Mouse (Mus musculus): ENCODE results near the gene Smg5. TPM values are rescaled to one million over a fixed set of nuclear protein-coding genes. Genes with fewer than 3 reads are reported as not detected.
A peak's percentile ranks its signal among the peaks of the same experiment; 100 is the strongest.

Smg5 gene
- polyA plus RNA-seq, 1 experiment from 2014 or later = 48.6 TPM

DNA sequence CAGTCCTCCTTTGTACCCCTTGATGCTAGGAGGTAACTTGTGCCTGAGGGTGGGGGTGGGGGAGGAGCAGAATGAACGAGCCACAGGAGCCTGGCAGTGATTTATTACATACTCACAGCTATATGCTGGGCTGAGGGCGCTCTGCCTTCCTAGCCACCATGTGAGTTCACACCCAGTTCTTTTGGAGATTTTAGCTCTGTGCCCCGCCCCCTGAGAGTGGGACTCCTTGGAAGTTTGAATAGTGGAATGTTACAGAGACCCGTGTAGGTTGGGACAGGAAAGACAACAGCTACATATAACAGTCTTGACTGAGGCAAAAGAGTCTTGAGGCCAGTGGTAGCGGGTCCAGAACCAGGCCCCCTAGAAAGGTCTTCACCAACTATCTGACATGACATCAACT, 7.1 kb upstream of the Smg5 start:
- Histone ChIP-seq H3K4me3 (replicated peaks) (no peak overlapping the region), H3K9ac (no peak overlapping the region), H3K4me2 (replicated peaks) (no peak overlapping the region), H3K27ac (replicated peaks) (no peak overlapping the region), H3K36me3 (peaks cover 22% of the 10 kb centered on the region), H3K4me1 (peaks cover 13% of the 10 kb centered on the region), H3K9me3 (replicated peaks) (no peaks in the 10 kb centered on the region), H3K27me3 (no peaks in the 10 kb centered on the region)
- no peak for ATAC-seq (ENCODE audit: insufficient number of reproducible peaks, low FRiP score, low TSS enrichment, low read depth)
- 80% methylated on average over 5 of the region's 5 CpGs for WGBS

- Histone ChIP-seq H3K4me1 (peaks cover 15% of the 10 kb centered on the region), H3K36me3 (peaks cover 22% of the 10 kb centered on the region), H3K4me3 (replicated peaks) (no peak overlapping the region), H3K27ac (replicated peaks) (no peak overlapping the region), H3K27me3 (no peaks in the 10 kb centered on the region), H3K9ac (no peak overlapping the region), H3K9me3 (replicated peaks) (no peaks in the 10 kb centered on the region), H3K4me2 (replicated peaks) (no peak overlapping the region)
- no peak for ATAC-seq (ENCODE audit: insufficient number of reproducible peaks, low FRiP score, low TSS enrichment, low read depth)
- 33% methylated on average over 2 of the region's 2 CpGs for WGBS
These were observed 4.8 kb upstream of the Smg5 start for GRCm38 (mm10) chr3:88331282-88331681.

DNA sequence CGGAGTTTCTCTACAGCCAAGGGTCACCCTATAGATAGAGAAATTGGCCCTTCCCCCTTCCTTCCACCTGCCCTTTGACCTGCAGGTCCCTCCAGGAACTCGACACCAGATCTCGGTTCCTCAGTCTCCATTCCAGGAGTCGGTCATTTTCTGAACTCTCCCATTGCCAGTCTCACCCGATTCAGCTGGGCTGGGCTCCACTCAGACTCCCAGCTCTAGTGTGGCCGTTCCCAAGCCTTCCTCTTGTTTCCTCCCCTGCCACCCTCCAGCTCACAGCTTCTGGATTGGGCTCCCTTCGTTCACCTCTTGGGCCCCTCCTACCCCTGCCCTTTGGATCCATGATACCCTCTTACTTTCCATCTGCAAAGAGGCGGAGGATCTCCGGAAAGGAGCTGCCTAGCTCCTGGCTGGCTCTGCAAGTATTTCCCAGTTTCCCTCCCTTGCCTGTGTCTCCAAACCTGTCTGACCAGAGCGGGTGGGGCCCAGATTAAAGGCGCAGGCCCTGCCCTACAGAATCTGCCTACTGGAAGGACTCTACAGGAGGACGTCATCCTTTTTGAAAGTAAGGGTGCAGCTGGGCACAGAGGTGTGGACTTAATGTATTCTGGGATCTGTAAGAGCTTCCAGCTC, 1.9 kb upstream of the Smg5 start:
- peak overlapping the region; percentile 72 for H3K4me2 ChIP-seq (replicated peaks)

GRCm38 (mm10) chr3:88334902-88335435, 1.1 kb upstream of the Smg5 start:
- peak overlapping the region; percentile 72 for H3K4me2 ChIP-seq (replicated peaks)
- H3K27ac ChIP-seq (replicated peaks) = peak overlapping the region; percentile 97
- H3K36me3 ChIP-seq = no peaks in the 10 kb centered on the region

More for the DNA sequence above, 1.9 kb upstream of the Smg5 start:
- Histone ChIP-seq H3K27me3 (no peaks in the 10 kb centered on the region), H3K9me3 (replicated peaks) (no peaks in the 10 kb centered on the region), H3K4me1 (peaks cover 26% of the 10 kb centered on the region), H3K9ac (0 out of 2 replicates have a peak overlapping the region, but pooled peaks have one; percentile 1), H3K4me3 (replicated peaks) (peak overlapping the region; percentile 32), H3K27ac (replicated peaks) (peak overlapping the region; percentile 97), H3K36me3 (0 out of 2 replicates have a peak, but pooled peaks cover 4% of the 10 kb centered on the region)
- ATAC-seq (ENCODE audit: insufficient number of reproducible peaks, low FRiP score, low TSS enrichment, low read depth) = no peak
- 40% methylated on average over 12 of the region's 12 CpGs for WGBS

GRCm38 (mm10) chr3:88335436-88336053, 515 bp upstream of the Smg5 start:
- Histone ChIP-seq H3K4me2 (replicated peaks) (peak overlapping the region; percentile 72), H3K27me3 (no peaks in the 10 kb centered on the region), H3K9ac (peak overlapping the region; percentile 73), H3K36me3 (no peaks in the 10 kb centered on the region), H3K4me3 (replicated peaks) (peak overlapping the region; percentile 91), H3K4me1 (peaks cover 26% of the 10 kb centered on the region), H3K27ac (replicated peaks) (peak overlapping the region; percentile 97), H3K9me3 (replicated peaks) (no peaks in the 10 kb centered on the region)
- WGBS = under 1% methylated on average over 27 of the region's 27 CpGs
- ATAC-seq (ENCODE audit: insufficient number of reproducible peaks, low FRiP score, low TSS enrichment, low read depth) = peak; percentile 37

More at GRCm38 (mm10) chr3:88334902-88335435, 1.1 kb upstream of the Smg5 start:
- 26% methylated on average over 3 of the region's 3 CpGs for WGBS
- Histone ChIP-seq H3K9me3 (replicated peaks) (no peaks in the 10 kb centered on the region), H3K9ac (peak overlapping the region; percentile 73), H3K4me1 (peaks cover 26% of the 10 kb centered on the region), H3K4me3 (replicated peaks) (peak overlapping the region; percentile 91), H3K27me3 (no peaks in the 10 kb centered on the region)
- no peak for ATAC-seq (ENCODE audit: insufficient number of reproducible peaks, low FRiP score, low TSS enrichment, low read depth)

DNA sequence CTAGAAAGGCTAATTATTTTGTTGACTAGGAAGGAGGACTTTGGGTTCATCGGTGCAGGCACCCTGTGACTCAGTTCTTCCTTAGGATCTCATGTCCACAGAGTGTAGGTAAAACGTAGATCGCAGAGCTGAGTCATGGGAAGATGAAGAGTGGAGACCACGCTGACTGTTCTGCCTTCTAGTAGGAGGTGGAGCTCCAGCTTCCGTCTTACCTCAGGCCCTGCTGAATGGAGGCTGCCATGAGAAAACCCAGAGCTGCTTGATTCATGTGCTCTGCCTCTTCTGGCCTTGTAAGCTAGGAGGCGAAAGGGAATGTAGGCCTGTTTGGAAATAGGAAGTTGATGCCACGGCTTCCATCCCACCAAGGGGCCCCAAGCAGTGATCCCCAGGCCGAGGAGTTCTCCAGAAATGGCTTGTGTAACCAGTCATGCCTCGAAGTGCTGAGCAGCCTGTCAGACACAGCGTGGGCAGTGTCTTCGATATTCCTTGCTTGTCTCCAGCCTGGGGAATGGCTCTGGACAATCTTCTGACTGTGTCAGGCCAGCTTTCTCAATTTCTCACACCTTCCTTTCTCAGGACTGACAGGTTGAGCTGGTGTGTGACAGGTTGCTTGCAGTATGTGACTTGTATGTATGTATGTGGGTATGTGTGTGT, 1.4 kb downstream of the Smg5 start:
- H3K9ac ChIP-seq = no peak overlapping the region

DNA sequence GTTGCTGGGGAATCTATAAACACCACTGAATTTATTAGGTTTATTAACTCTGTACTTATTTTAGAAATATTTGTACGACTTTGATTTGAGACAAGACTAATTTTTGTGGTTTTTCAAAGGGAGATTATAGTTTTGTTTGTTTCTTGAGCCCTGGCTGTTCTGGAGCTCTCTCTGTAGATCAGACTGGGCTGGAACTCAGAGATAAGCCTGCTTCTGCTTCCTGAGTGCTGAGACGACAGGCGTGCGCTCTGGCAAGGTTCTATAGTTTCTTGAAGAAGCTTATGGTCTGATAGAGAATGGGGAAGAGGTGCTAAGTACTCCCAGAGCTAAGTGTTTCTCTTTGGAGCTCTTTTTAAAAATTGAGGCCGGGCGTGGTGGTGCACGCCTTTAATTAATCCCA, 2.3 kb downstream of the Smg5 start:
- Histone ChIP-seq H3K27me3 (no peaks in the 10 kb centered on the region), H3K4me3 (replicated peaks) (no peak overlapping the region), H3K9ac (no peak overlapping the region), H3K27ac (replicated peaks) (no peak overlapping the region), H3K9me3 (replicated peaks) (no peaks in the 10 kb centered on the region), H3K36me3 (peaks cover 21% of the 10 kb centered on the region), H3K4me2 (replicated peaks) (no peak overlapping the region), H3K4me1 (peaks cover 26% of the 10 kb centered on the region)
- WGBS = 91% methylated on average over 7 of the region's 7 CpGs
- ATAC-seq (ENCODE audit: insufficient number of reproducible peaks, low FRiP score, low TSS enrichment, low read depth) = no peak

More for the DNA sequence above, 1.4 kb downstream of the Smg5 start:
- no peaks in the 10 kb centered on the region for H3K27me3 ChIP-seq
- no peaks in the 10 kb centered on the region for H3K9me3 ChIP-seq (replicated peaks)
- peaks cover 26% of the 10 kb centered on the region for H3K4me1 ChIP-seq
- H3K36me3 ChIP-seq = peaks cover 13% of the 10 kb centered on the region
- no peak for ATAC-seq (ENCODE audit: insufficient number of reproducible peaks, low FRiP score, low TSS enrichment, low read depth)
- 77% methylated on average over 11 of the region's 11 CpGs for WGBS
- peak overlapping the region; percentile 63; the same call in 1 of the 2 replicates for H3K27ac ChIP-seq (replicated peaks)
- peak overlapping the region; percentile 91 for H3K4me3 ChIP-seq (replicated peaks)
- peak overlapping the region; percentile 72; the same call in 1 of the 2 replicates for H3K4me2 ChIP-seq (replicated peaks)

- Histone ChIP-seq H3K4me2 (replicated peaks) (no peak overlapping the region), H3K4me3 (replicated peaks) (no peak overlapping the region), H3K9ac (no peak overlapping the region), H3K27me3 (no peaks in the 10 kb centered on the region), H3K4me1 (peaks cover 26% of the 10 kb centered on the region), H3K9me3 (replicated peaks) (no peaks in the 10 kb centered on the region), H3K36me3 (peaks cover 28% of the 10 kb centered on the region), H3K27ac (replicated peaks) (no peak overlapping the region)
- ATAC-seq (ENCODE audit: insufficient number of reproducible peaks, low FRiP score, low TSS enrichment, low read depth) = no peak
- 67% methylated on average over 3 of the region's 3 CpGs for WGBS
These were observed 2.9 kb downstream of the Smg5 start for GRCm38 (mm10) chr3:88339006-88339405.

DNA sequence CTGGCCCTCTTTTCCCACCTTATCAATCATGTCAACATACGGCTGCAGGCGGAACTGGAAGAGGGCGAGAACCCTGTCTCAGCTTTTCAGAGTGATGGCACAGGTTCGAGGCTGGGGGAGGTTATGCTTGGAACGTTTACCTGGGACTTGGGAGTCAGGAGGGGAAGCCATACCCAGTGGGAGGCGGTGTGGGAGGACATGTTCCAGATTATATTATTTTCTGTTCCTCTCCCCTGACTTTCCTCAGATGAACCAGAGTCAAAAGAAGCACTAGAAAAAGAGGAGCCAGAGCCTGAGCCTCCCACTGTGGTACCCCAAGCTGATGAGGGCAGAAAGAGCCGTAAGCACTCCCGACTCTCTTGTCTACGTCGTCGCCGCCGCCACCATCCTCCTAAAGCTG, 14.7 kb downstream of the Smg5 start:
- Histone ChIP-seq H3K4me2 (replicated peaks) (no peak overlapping the region), H3K4me1 (no peaks in the 10 kb centered on the region), H3K4me3 (replicated peaks) (no peak overlapping the region), H3K9me3 (replicated peaks) (no peaks in the 10 kb centered on the region), H3K27ac (replicated peaks) (no peak overlapping the region), H3K27me3 (no peaks in the 10 kb centered on the region), H3K36me3 (peaks cover 98% of the 10 kb centered on the region), H3K9ac (no peak overlapping the region)
- no peak for ATAC-seq (ENCODE audit: insufficient number of reproducible peaks, low FRiP score, low TSS enrichment, low read depth)
- 90% methylated on average over 13 of the region's 13 CpGs for WGBS

DNA sequence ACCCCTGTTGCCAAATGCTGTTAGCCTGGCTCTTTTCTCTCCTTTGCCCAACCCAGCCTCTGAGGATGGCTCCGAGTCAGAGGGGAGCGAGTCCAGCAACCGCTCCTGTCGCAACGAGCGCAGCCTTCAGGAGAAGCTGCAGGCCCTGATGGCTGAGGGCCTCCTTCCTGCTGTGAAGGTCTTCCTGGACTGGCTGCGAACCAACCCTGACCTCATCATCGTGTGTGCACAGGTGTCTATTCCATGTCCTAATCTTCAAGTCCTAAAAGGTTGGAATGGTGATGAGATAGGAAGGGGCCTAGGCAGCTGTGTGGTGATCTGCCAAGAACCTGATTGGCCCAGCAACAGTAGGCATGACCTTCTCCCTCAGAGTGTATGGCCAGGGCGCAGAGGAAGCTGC, 16.8 kb downstream of the Smg5 start:
- H3K9ac ChIP-seq = no peak overlapping the region

More for the DNA sequence above, 16.8 kb downstream of the Smg5 start:
- Histone ChIP-seq H3K27ac (replicated peaks) (no peak overlapping the region), H3K4me3 (replicated peaks) (no peak overlapping the region), H3K9me3 (replicated peaks) (no peaks in the 10 kb centered on the region), H3K4me2 (replicated peaks) (no peak overlapping the region), H3K27me3 (no peaks in the 10 kb centered on the region), H3K4me1 (no peaks in the 10 kb centered on the region), H3K36me3 (peaks cover 97% of the 10 kb centered on the region)
- 86% methylated on average over 9 of the region's 9 CpGs for WGBS
- no peak for ATAC-seq (ENCODE audit: insufficient number of reproducible peaks, low FRiP score, low TSS enrichment, low read depth)
